Mouse (Mus musculus): ENCODE measurements around the gene Nsun5. TPM values are rescaled to one million over a fixed set of nuclear protein-coding genes. Genes with fewer than 3 reads are reported as not detected.

Nsun5 gene
- polyA plus RNA-seq, 1 experiment from 2014 or later: 32.7 TPM

DNA sequence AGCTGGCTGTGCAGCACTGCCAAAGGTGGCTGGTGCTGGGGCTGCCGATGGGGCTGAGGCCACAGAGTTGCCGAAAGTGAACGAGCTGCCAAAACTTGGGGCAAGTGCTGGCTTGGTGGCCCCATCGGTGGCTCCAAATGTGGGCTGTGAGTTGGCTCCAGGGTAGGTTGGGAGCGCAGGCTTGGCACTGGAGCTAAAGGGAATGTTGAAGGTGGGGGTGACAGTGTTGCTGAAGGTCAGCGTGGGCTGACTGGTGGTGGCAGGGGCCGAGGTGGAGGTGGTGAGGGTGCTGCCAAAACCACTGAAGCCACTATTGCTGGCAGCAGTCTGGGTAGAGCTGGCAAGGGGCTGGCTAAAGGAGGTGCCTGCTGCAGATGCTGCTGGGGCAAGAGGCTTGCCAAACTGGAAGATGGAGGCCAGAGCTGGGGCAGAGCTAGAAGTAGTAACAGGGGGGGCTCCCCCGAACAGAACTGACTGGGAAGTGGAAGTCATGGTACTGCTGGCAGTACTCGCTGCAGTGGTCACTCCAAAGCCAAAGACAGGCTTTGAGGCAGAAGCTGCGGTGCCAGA, 11.7 kb downstream of the Nsun5 start:
- DNase-seq (ENCODE audit: low spot score) (no peak), ATAC-seq (replicated peaks; ENCODE audit: low FRiP score) (no peak)
- H3K27me3 ChIP-seq (replicated peaks; ENCODE audit: control insufficient read depth, insufficient read depth, low read length): no peaks in the 10 kb centered on the region
- H3K4me3 ChIP-seq (ENCODE audit: low read depth, low read length): no peak overlapping the region
- WGBS: 94% methylated on average over 10 of the region's 10 CpGs
- no peak overlapping the region for H3K4me2 ChIP-seq
- H3K27ac ChIP-seq (ENCODE audit: low read depth, low read length): no peak overlapping the region
- no peaks in the 10 kb centered on the region for H3K9me3 ChIP-seq (ENCODE audit: control insufficient read depth, low read length)
- no peaks in the 10 kb centered on the region for H3K4me1 ChIP-seq (replicated peaks; ENCODE audit: control insufficient read depth, insufficient read depth, low read length)
- H3K9ac ChIP-seq (ENCODE audit: low read depth, low read length): no peak overlapping the region
- peaks cover 71% of the 10 kb centered on the region for H3K36me3 ChIP-seq (ENCODE audit: control insufficient read depth, insufficient read depth, low read length)

DNA sequence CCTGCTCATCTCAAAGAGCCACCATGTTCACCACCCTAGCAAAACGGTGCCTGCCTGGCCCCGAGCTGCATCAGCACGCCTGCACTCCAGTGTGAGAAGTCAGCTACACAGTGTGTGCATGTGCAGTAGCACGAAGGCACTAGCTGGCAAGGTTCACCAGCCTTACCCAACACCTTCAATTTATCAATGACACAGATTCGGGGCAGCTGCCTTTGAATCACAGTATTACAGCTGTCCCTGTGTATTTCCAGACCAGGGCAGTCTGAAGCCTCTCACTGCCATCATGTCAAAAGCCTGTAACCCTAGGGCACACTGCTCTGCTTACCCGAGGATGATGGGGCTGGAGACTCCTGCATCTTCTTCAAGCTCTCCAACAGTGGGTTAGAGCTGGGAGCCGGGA, 13.0 kb downstream of the Nsun5 start:
- Histone ChIP-seq H3K9me3 (ENCODE audit: control insufficient read depth, low read length) (no peaks in the 10 kb centered on the region), H3K4me1 (replicated peaks; ENCODE audit: control insufficient read depth, insufficient read depth, low read length) (no peaks in the 10 kb centered on the region), H3K9ac (ENCODE audit: low read depth, low read length) (no peak overlapping the region), H3K27me3 (replicated peaks; ENCODE audit: control insufficient read depth, insufficient read depth, low read length) (no peaks in the 10 kb centered on the region), H3K36me3 (ENCODE audit: control insufficient read depth, insufficient read depth, low read length) (peaks cover 74% of the 10 kb centered on the region), H3K4me2 (no peak overlapping the region), H3K27ac (ENCODE audit: low read depth, low read length) (no peak overlapping the region), H3K4me3 (ENCODE audit: low read depth, low read length) (no peak overlapping the region)
- ATAC-seq (replicated peaks; ENCODE audit: low FRiP score): no peak
- no peak for DNase-seq (ENCODE audit: low spot score)
- WGBS: 92% methylated on average over 7 of the region's 7 CpGs

DNA sequence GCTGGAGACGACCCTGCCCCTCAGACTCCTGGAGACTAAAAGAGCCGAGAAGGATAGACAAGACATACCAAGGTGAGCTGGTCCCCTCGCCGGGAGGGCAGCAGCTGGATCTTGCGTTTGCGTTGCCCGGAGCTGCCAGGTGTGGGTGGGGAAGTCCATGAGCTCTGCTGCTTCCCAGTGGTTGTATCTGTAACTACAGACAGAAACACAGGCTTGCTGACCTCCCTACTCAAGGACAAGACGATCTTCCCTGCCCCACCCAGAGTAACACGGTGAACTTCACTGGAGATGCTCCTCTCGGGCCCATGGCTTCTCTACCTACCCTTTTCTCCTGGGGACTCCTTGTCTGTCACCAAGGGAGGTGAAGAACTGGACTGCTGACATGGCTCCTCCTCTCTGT, 14.0 kb downstream of the Nsun5 start:
- ATAC-seq (replicated peaks; ENCODE audit: low FRiP score): no peak

DNA sequence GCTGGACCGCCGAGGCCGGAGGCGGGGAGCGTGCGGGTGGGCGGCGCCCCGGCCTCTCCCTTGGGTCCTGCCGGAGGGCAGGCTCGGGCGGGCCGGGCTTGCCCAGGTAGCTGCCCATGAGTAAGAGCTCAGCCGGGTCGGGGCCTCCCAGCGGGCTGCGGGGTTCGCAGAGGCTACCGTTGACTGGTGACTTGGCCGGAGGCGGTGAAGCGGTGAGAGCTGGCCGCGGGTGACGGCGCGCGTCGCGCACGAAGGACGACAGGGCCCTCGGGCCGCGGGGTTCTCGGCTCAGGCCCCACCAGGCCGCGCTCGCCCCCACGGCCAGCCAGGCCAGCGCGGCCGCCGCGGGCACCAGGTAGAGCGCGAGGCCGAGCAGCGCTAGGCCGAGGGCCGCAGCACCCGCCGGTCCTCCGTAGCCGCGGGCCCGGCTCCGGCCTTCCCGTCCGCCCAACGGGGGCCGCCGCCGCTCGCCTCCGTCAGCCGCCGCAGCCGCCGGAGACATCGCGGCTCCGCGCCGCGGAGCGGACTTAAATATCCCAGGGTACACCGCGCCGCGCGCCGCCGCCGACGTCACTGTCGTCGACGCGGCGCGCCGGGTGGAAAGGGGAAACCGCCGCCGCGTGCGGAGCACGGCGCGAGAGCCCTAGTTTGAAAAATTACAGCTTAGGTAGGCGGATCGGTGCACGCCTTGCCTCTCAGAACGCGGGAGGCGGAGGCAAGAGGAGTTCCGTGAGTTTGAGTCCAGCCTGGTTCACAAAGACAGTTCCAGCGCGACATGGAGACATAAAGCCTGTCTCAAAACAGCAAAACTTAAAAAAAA, 24.5 kb downstream of the Nsun5 start, which contains the start of gene Pom121:
Pom121 (minus strand) TSS at position 543 of the 820 bp plus-strand sequence.
- ATAC-seq (replicated peaks; ENCODE audit: low FRiP score): peak; percentile 87
- under 1% methylated on average over 103 of the region's 110 CpGs for WGBS

More for the DNA sequence above, 14.0 kb downstream of the Nsun5 start:
- Histone ChIP-seq H3K4me1 (replicated peaks; ENCODE audit: control insufficient read depth, insufficient read depth, low read length) (no peaks in the 10 kb centered on the region), H3K27ac (ENCODE audit: low read depth, low read length) (no peak overlapping the region), H3K36me3 (ENCODE audit: control insufficient read depth, insufficient read depth, low read length) (peaks cover 77% of the 10 kb centered on the region), H3K9me3 (ENCODE audit: control insufficient read depth, low read length) (no peaks in the 10 kb centered on the region), H3K4me2 (no peak overlapping the region), H3K9ac (ENCODE audit: low read depth, low read length) (no peak overlapping the region), H3K27me3 (replicated peaks; ENCODE audit: control insufficient read depth, insufficient read depth, low read length) (no peaks in the 10 kb centered on the region), H3K4me3 (ENCODE audit: low read depth, low read length) (no peak overlapping the region)
- 83% methylated on average over 10 of the region's 10 CpGs for WGBS
- DNase-seq (ENCODE audit: low spot score): no peak

DNA sequence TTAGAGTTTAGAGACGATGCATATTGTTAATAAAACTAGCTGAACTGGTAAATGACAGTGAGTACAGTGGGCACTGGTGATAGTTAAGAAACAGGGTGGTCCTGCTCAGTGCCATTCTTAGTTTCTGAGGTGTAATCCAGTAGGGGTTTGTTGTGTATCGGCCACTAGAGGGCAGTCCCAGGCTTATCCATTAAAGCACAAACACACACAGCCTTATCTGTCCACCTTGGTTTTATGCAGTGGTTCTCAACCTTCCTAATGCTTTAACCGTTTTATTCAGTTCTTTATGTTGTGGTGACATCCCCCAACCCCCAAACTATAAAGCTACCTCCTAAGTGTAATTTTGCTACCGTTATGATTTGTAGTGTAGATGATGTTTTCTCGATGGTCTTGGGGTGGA, 26.1 kb downstream of the Nsun5 start:
- peaks cover 10% of the 10 kb centered on the region for H3K36me3 ChIP-seq (ENCODE audit: control insufficient read depth, insufficient read depth, low read length)
- H3K9ac ChIP-seq (ENCODE audit: low read depth, low read length): no peak overlapping the region
- no peak overlapping the region for H3K4me3 ChIP-seq (ENCODE audit: low read depth, low read length)
- H3K27me3 ChIP-seq (replicated peaks; ENCODE audit: control insufficient read depth, insufficient read depth, low read length): no peaks in the 10 kb centered on the region
- H3K4me2 ChIP-seq: no peak overlapping the region
- peak; percentile 48 for ATAC-seq (replicated peaks; ENCODE audit: low FRiP score)
- H3K9me3 ChIP-seq (ENCODE audit: control insufficient read depth, low read length): no peaks in the 10 kb centered on the region
- no peak overlapping the region for H3K27ac ChIP-seq (ENCODE audit: low read depth, low read length)
- peaks cover 5% of the 10 kb centered on the region for H3K4me1 ChIP-seq (replicated peaks; ENCODE audit: control insufficient read depth, insufficient read depth, low read length)
- 46% methylated on average over 5 of the region's 5 CpGs for WGBS
- DNase-seq (ENCODE audit: low spot score): no peak

More for the DNA sequence above, 24.5 kb downstream of the Nsun5 start, which contains the start of gene Pom121:
- peak within 1 kb of the TSS; percentile 95 for H3K4me3 ChIP-seq (ENCODE audit: low read depth, low read length)
- peaks cover 21% of the 10 kb centered on the region for H3K36me3 ChIP-seq (ENCODE audit: control insufficient read depth, insufficient read depth, low read length)
- H3K4me2 ChIP-seq: peak within 1 kb of the TSS; percentile 82
- H3K9ac ChIP-seq (ENCODE audit: low read depth, low read length): peak within 1 kb of the TSS; percentile 97
- H3K27me3 ChIP-seq (replicated peaks; ENCODE audit: control insufficient read depth, insufficient read depth, low read length): no peaks in the 10 kb centered on the region
- peak; percentile 84 for DNase-seq (ENCODE audit: low spot score)
- H3K4me1 ChIP-seq (replicated peaks; ENCODE audit: control insufficient read depth, insufficient read depth, low read length): peaks cover 5% of the 10 kb centered on the region
- H3K27ac ChIP-seq (ENCODE audit: low read depth, low read length): peak within 1 kb of the TSS; percentile 90
- H3K9me3 ChIP-seq (ENCODE audit: control insufficient read depth, low read length): no peaks in the 10 kb centered on the region

DNA sequence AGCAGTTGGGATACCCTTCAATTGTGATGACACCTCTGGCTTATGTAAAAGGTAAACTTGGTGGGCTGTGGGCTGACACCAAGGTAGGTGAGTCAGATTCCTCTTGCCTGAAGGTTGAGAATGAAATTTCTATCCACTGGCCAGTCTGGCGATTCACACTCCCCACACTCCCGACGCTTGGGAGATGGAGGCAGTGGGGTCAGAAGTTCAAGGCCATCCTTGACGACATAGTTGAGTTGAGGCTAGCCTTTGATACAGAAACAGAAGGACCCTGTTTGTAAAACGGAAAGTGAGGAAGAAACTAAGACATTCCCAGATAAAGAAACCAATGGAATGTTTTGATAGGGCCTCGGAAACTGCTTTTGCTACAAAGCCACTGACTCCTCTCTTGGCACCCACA, 29.6 kb downstream of the Nsun5 start:
- Histone ChIP-seq H3K27me3 (replicated peaks; ENCODE audit: control insufficient read depth, insufficient read depth, low read length) (no peaks in the 10 kb centered on the region), H3K4me3 (ENCODE audit: low read depth, low read length) (no peak overlapping the region), H3K4me1 (replicated peaks; ENCODE audit: control insufficient read depth, insufficient read depth, low read length) (no peaks in the 10 kb centered on the region), H3K9ac (ENCODE audit: low read depth, low read length) (no peak overlapping the region), H3K4me2 (no peak overlapping the region), H3K36me3 (ENCODE audit: control insufficient read depth, insufficient read depth, low read length) (no peaks in the 10 kb centered on the region), H3K9me3 (ENCODE audit: control insufficient read depth, low read length) (no peaks in the 10 kb centered on the region), H3K27ac (ENCODE audit: low read depth, low read length) (no peak overlapping the region)
- no peak for ATAC-seq (replicated peaks; ENCODE audit: low FRiP score)
- WGBS: 54% methylated on average over 6 of the region's 6 CpGs
- no peak for DNase-seq (ENCODE audit: low spot score)

DNA sequence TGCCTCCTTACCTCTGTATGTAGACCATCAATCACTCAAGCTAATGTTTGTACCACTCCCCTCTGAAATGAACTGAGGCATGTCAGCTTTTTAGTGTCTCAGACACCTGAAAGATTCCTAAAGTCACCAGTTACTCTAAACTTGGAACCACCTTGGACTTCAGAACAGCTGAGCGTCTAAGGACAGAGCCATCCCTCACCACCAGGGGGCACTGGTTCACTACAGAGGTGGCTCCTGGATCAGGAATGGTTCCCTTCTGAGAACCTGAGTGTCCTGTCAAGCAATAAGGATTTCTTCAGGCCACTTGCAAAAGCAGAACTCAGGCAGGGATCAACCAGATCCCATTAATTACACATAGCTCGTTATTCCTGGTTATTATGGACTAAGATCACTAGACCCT, 30.5 kb downstream of the Nsun5 start:
- DNase-seq (ENCODE audit: low spot score) (peak; percentile 68), ATAC-seq (replicated peaks; ENCODE audit: low FRiP score) (0 out of 2 replicates have a peak, but pooled peaks have one; percentile 40)
- 8% methylated on average over 2 of the region's 2 CpGs for WGBS

DNA sequence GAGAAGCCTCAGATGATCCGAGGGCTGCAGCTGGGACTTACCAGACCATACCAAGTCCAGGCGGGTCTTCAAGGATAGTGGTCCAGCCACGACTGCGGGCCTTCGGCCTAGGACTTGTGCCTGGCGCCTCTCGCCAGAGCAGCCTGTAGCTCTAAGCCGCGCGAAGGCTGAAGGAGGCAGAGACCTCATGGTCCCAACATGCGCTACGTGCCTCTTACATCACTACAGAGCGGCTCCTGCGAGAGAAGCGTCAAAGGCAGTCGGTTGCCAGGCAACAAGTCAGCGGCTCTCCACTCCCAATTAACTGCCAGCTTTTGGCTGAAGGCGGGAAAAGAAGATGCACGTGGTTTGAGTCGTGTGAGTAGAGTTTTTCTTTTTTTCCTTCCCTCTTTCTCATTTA, 34.9 kb downstream of the Nsun5 start:
- Histone ChIP-seq H3K9me3 (ENCODE audit: control insufficient read depth, low read length) (no peaks in the 10 kb centered on the region), H3K27me3 (replicated peaks; ENCODE audit: control insufficient read depth, insufficient read depth, low read length) (no peaks in the 10 kb centered on the region), H3K4me2 (no peak overlapping the region), H3K36me3 (ENCODE audit: control insufficient read depth, insufficient read depth, low read length) (no peaks in the 10 kb centered on the region), H3K4me3 (ENCODE audit: low read depth, low read length) (no peak overlapping the region), H3K27ac (ENCODE audit: low read depth, low read length) (no peak overlapping the region), H3K4me1 (replicated peaks; ENCODE audit: control insufficient read depth, insufficient read depth, low read length) (no peaks in the 10 kb centered on the region), H3K9ac (ENCODE audit: low read depth, low read length) (no peak overlapping the region)
- ATAC-seq (replicated peaks; ENCODE audit: low FRiP score) (no peak), DNase-seq (ENCODE audit: low spot score) (no peak)
- 42% methylated on average over 20 of the region's 20 CpGs for WGBS

More for the DNA sequence above, 30.5 kb downstream of the Nsun5 start:
- H3K9me3 ChIP-seq (ENCODE audit: control insufficient read depth, low read length): no peaks in the 10 kb centered on the region
- H3K4me2 ChIP-seq: no peak overlapping the region
- H3K36me3 ChIP-seq (ENCODE audit: control insufficient read depth, insufficient read depth, low read length): no peaks in the 10 kb centered on the region
- H3K27me3 ChIP-seq (replicated peaks; ENCODE audit: control insufficient read depth, insufficient read depth, low read length): no peaks in the 10 kb centered on the region
- H3K9ac ChIP-seq (ENCODE audit: low read depth, low read length): no peak overlapping the region
- no peak overlapping the region for H3K27ac ChIP-seq (ENCODE audit: low read depth, low read length)
- H3K4me1 ChIP-seq (replicated peaks; ENCODE audit: control insufficient read depth, insufficient read depth, low read length): no peaks in the 10 kb centered on the region
- no peak overlapping the region for H3K4me3 ChIP-seq (ENCODE audit: low read depth, low read length)

DNA sequence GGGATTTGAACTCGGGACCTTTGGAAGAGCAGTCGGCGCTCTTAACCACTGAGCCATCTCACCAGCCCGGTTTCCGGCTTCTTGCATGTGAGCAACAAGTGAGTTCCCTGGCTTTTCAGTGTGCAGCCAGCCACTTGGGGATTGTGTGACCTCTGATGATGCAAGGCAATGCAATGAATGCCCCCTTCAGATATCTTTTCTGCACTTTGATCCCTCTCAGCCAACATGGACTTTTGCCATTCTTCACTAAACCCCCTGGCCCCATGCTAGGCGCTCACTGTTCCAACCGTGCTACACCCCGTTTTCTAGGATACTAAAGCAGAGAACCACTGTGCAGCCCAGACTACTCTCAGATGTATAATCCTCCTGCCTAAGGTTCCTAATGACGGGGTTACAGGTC, 35.7 kb downstream of the Nsun5 start:
- Histone ChIP-seq H3K27me3 (replicated peaks; ENCODE audit: control insufficient read depth, insufficient read depth, low read length) (no peaks in the 10 kb centered on the region), H3K36me3 (ENCODE audit: control insufficient read depth, insufficient read depth, low read length) (no peaks in the 10 kb centered on the region), H3K4me1 (replicated peaks; ENCODE audit: control insufficient read depth, insufficient read depth, low read length) (no peaks in the 10 kb centered on the region), H3K4me2 (no peak overlapping the region), H3K27ac (ENCODE audit: low read depth, low read length) (no peak overlapping the region), H3K4me3 (ENCODE audit: low read depth, low read length) (no peak overlapping the region), H3K9ac (ENCODE audit: low read depth, low read length) (no peak overlapping the region), H3K9me3 (ENCODE audit: control insufficient read depth, low read length) (no peaks in the 10 kb centered on the region)
- 81% methylated on average over 9 of the region's 9 CpGs for WGBS
- no peak for DNase-seq (ENCODE audit: low spot score)
- ATAC-seq (replicated peaks; ENCODE audit: low FRiP score): no peak

Data from liver, embryonic 11.5 days (tissue).